Mouse (Mus musculus) brain, embryonic 18.5 days (tissue): ENCODE measurements at regions not wholly inside any gene's neighbourhood (a gene's known extent, or its start where the extent isn't known, plus 50 kb on each side); places are given as distances from the start of the nearest gene placed in this dataset.
A peak's percentile ranks its signal among the peaks of the same experiment; 100 is the strongest.

Source experiments
- DNase-seq: peaks from one replicate; pipeline ENCODE4 v3.0.0-alpha.2; 2012; ENCODE audit warnings: low read depth, low spot score

DNA sequence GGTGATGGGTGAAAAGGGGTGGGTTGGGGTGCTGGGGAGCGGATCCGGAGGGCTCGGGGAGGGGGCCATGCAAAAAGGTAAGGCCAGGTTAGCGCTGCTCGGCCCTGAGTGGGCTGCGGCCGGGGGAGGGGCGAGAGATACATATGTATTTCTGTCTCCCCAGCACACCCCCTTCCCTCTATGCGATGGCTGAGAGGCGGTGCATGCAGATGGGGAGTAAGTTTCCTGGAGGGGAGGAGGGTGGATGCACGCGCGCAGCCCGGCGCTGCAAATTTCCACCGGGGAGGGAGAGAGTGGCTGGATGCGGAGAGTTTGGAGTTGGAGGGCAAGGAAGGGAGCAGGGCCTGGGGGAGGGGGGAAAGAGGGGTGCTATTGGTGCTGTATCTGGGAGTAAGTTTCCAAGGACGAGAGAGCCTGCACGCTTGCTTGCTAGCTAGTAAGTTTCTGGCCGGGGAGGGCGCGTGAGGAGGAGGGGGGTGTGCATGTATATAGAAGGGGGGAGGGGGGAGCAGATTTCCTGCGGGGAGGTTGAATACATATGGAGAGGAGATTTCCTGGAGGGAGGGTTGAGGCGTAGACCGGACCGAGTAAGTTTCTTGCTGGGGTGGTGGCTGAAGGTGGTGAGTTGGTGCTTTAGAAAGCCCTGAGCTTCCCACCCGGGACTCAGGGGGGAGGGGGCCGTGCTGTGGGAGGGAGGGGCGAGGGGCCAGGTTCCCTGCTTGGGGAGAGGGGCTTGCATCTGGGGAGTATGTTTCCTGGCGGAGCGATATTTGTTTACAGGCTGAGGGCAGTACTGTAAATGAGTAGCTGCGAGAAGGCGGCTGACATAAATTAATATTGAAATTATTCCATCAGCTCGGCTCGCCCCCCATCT, 130.8 kb upstream of the Ubr2 start:
- peak; percentile 76 for DNase-seq

DNA sequence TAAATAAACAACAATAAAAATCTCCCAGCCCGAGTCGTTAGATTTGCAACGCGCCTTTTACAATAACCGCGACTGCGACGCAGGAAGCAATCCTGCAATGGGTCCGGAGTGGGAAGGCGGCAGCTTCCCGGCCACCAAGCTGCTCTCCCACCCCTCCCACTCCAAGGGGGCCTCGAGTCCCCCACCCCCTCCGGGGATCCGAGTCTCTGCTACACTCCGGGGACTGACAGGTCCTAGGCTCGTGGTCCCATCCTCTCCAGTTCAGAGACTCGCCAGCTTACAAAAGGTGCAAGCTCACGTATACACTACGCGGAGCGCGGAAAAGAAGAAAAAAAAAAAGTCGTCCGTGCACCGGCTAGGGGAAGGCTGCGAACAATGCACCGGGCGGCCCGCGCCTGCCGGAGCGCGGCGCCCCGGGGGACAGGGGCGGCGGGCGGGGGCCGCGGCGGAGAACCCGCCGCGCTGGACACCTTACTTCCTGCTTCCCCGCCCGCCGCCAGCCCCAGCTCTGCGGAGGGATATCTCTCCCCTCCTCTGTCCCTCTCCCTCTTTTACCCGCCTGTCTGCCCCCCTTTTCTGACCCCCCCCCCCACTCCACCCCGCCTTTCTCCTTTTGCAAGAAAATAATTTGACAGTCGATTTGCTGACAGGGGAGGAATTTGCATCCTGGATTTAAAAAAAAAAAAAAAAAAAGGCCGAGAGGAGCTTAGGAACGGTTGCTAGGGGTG, 130.0 kb upstream of the Ubr2 start:
- DNase-seq, result peak; percentile 76

DNA sequence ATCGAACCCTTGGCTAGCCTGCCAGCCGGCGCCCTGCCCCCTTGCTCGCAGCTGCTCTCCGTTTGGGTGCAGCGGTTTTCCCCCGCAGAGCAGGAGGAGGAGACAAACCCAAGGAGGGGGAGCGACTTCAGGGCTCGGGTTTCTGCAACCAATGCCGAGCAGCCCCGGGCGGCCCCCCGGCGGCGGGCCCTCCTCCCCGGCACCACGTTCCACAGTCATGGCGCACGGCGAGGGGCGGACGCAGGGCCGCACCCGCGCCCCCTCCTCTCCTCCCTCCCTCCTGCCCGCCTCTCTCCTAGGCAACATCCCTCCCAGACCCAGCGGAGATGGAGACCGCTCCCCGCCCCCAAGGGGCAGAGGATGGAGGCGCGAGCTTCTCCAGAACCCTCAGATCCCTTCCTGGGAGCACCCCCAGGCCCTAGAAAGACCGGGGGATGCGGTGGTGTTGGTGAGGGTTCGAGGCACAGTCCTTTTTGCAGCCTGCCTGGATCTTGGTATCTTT, 129.4 kb upstream of the Ubr2 start:
- DNase-seq, result peak; percentile 94

- no peak for DNase-seq
These were observed 128.8 kb upstream of the Ubr2 start for GRCm38 (mm10) chr17:47139171-47139617.

GRCm38 (mm10) chr17:47138174-47138573, 127.8 kb upstream of the Ubr2 start:
- DNase-seq, result no peak

- DNase-seq, result no peak
These were observed 125.0 kb upstream of the Ubr2 start for GRCm38 (mm10) chr17:47135391-47135790.

DNA sequence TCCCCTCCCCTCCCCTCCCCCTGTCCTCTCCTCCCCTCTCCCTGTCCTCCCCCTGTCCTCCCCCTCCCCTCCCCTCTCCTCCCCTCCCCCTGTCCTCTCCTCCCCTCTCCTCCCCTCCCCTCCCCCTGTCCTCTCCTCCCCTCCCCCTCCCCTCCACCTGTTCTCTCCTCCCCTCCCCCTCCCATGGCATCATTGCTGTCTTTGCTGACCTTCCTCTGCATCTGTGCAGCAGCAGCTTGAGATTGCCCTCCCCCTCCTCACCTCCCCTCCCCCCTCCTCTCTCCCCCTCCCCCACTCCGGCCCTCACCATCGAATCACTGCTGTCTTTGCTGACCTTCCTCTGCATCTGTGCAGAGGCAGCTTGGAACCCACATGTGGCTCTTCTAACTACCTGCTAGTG, 123.4 kb upstream of the Ubr2 start:
- no peak for DNase-seq

GRCm38 (mm10) chr17:47127571-47127970, 117.2 kb upstream of the Ubr2 start:
- no peak for DNase-seq

DNA sequence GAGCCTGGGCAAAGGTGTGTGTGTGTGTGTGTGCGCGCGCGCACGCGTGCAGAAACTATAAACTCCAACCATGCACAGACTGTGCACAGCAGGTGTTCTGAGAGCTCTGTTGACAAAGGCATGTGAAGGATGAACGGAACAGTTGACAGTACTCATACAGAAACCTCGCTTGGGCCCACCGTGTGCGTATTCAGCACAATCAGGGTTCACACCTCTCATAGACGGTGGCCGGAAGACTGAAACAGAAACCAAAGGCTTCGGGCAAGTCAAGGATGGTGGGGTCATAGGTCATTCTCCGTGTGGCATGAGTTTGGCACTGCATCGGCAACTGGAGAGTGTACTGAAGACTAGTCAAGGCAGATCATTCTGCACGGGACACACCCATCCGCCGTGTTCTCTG, 113.2 kb upstream of the Ubr2 start:
- no peak for DNase-seq

GRCm38 (mm10) chr17:47122221-47122620, 111.9 kb upstream of the Ubr2 start:
- no peak for DNase-seq

DNA sequence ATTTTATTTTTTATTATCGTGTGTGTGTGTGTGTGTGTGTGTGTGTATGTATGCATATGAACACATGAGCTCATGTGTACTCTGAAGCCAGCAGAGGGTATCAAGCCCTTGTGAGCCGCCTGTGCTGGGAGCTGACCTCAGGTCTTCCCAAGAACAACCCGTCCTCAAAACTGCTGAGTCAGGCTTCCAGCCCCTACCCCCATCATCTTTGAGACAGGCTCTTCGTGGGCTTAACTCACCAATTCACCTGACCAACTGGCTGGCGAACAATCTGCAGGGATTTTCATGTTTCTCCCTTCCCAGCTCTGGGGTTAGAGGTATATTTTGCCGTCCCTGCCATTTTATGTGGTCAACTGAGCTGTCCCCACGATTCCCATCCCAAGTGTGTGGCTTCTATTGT, 107.7 kb upstream of the Ubr2 start:
- no peak for DNase-seq

DNA sequence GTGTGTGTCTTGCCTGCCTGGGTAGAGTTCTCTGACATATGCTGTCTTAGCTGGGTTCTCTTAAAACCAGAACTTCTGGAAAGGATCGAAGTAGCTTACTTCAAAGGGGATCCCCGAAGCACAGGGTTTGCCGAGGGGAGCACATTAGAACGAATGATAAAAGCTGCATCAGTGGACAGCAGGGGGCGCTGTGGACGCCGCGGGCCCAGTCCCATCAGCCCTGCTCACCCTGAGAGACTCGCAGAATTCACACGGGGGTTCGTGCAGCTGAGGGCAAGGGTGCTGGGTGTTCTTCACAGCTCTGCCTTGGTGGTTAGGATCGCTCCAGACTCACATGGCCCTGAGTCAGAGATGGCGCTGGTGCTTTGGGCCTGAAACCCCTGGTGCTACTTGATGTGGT, 105.4 kb upstream of the Ubr2 start:
- DNase-seq, result no peak

DNA sequence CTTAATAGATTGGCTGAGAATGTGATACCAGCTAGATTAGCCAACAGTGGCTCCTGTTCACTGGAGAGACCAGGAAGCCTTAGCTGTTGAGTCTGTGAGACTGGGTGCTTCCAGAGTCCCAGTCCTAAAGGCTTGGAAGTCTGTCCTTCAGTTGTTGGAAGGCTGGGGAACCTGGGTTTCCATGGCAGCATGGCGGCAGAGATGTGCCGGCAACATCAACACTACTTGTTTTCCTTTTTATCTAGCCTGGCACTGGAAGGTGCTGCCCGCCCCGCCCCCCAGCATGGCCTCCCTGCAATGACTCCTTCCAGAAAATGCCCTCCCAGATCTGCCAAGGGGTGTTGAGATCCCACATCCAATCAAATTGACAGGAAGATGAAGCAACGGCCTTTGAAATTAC, 104.8 kb upstream of the Ubr2 start:
- DNase-seq, result no peak

DNA sequence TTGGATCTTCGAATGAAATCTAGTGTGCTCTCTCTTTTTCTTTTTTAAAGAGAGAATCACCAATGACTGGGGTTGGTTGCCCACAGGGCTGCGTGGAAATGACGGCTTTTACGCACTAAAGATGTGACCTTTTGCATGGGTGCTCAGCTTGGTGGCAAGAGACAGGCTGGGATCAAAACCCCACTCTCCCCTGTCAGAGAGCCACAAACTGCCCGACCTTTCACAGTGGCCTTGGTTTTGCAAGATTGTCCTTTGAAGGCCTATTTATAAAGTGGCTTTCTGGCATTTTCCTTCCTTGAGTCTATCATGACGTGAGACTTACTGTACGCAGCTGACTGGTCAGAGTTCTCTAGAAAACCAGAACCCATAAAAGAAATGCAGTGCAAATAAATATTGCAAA, 104.4 kb upstream of the Ubr2 start:
- no peak for DNase-seq

GRCm38 (mm10) chr17:47112556-47113225, 102.3 kb upstream of the Ubr2 start:
- no peak for DNase-seq

GRCm38 (mm10) chr17:47110836-47111235, 100.5 kb upstream of the Ubr2 start:
- no peak for DNase-seq

DNA sequence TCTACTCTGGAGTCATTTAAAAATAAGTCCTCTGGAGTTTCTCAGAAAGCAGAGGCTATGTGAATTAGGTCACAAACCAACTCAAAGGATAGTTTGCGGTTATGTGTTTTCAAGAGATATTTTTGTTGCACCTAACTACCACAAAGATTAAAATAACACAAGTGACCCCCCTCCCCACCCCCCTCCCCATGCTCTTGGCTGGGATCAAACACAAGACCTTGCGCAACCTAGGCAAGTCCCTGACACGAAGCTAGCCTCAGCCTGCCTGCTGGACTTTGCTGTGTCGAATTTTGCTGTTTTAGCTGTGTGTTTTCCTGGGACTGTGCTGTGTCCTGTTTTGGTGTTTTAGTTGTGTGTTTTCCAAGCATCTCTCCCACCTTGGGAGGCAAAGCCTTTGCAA, 94.0 kb upstream of the Ubr2 start:
- DNase-seq, result no peak

DNA sequence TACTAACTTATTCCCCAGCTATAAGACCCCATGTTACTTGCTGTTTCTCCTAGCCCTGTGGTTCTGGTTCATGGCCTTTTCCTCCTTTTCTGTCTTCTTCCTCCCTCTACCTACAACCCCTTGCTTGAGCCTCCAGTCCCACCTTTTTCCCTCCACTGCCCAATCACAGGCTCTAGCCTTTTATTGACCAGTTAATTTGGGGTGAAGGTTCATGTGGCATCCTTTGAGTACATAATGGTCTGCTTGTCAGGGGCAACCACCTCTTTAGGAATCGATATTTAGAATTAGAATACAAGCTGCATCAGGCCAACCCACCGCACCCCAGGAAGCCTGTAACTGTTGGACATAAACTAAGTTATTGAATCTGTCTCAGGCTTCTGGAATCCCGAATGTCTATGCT, 84.8 kb upstream of the Ubr2 start:
- DNase-seq, result no peak

DNA sequence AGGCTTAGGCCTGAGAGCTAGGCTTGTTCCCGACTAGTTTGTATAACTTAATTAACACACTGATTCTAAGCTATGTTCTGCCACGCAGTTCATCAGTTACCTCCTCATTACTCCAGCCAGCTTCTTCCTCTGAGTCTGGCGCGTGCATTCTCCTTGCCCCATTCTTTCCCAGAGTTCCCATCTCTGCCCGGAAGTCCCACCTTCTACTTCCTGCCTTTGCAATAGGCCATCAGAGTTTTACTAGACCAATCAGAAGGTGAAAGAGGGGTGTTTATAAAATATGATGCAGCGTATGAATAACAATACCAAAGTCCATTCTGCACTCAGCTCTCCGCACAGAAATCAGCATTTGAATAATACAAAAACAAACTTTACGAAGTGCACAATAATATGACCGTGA, 81.7 kb upstream of the Ubr2 start:
- no peak for DNase-seq

GRCm38 (mm10) chr17:47089769-47090168, 79.4 kb upstream of the Ubr2 start:
- no peak for DNase-seq

GRCm38 (mm10) chr17:47069206-47069605, 58.9 kb upstream of the Ubr2 start:
- DNase-seq, result no peak

GRCm38 (mm10) chr17:47065307-47065901, 55.0 kb upstream of the Ubr2 start:
- DNase-seq, result no peak
